Comparison of ENCODE assay signal across 8 mouse cellular contexts in the genomic region with DNA sequence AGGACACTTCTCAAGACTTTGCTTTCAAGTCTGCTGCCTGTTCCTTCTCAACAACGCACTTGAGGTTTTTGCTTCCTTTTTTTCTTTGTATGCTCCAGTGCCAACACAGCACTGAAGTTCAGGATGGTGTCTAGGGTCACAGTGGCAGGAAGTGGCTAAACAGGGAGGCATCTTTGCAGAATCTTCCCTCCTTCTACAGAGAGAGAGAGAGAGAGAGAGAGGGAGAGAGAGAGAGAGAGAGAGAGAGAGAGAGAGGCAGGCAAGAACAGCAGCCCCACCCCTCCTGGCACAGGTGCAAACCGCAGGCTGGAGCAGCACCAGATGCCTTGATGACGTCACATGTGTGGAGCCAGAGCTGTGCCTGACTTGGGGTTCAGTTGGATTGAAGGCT.
A peak's percentile ranks its signal among the peaks of the same experiment; 100 is the strongest.
DNase-seq lines count a peak whose midpoint lies in the region; ATAC-seq and TF ChIP-seq lines count a peak whose summit lies in the region.

No protein-coding gene starts in this region.

- H3K4me2 ChIP-seq in forebrain, embryonic 14.5 days (ENCODE audit: low read length): no peak overlapping the region
- no peak overlapping the region for H3K4me2 ChIP-seq in forebrain, embryonic 12.5 days
- H3K4me2 ChIP-seq in hindbrain, postnatal 0 days (ENCODE audit: low read depth, low read length): no peak overlapping the region

- H3K27me3 ChIP-seq in forebrain, embryonic 14.5 days (replicated peaks; ENCODE audit: control insufficient read depth, insufficient read depth, low read length): no peaks in the 10 kb centered on the region
- H3K27me3 ChIP-seq in forebrain, embryonic 12.5 days: peaks cover 31% of the 10 kb centered on the region
- H3K27me3 ChIP-seq in hindbrain, postnatal 0 days (ENCODE audit: insufficient read depth, low read length): no peaks in the 10 kb centered on the region

- no peak overlapping the region for H3K9ac ChIP-seq in forebrain, embryonic 14.5 days (ENCODE audit: low read length)
- no peak overlapping the region for H3K9ac ChIP-seq in forebrain, embryonic 12.5 days
- H3K9ac ChIP-seq in hindbrain, postnatal 0 days (replicated peaks; ENCODE audit: low read length): no peak overlapping the region

- H3K36me3 ChIP-seq in forebrain, embryonic 14.5 days (ENCODE audit: control insufficient read depth, insufficient read depth, low read length): no peaks in the 10 kb centered on the region
- no peaks in the 10 kb centered on the region for H3K36me3 ChIP-seq in forebrain, embryonic 12.5 days (replicated peaks)
- no peaks in the 10 kb centered on the region for H3K36me3 ChIP-seq in hindbrain, postnatal 0 days (ENCODE audit: insufficient read depth, low read length)

- WGBS in forebrain, embryonic 14.5 days: 21% methylated on average over 3 of the region's 3 CpGs
- WGBS in forebrain, embryonic 12.5 days: 23% methylated on average over 3 of the region's 3 CpGs
- WGBS in hindbrain, postnatal 0 days: 24% methylated on average over 3 of the region's 3 CpGs

- peaks cover 4% of the 10 kb centered on the region; the same call in 1 of the 2 replicates for H3K4me1 ChIP-seq in forebrain, embryonic 14.5 days (ENCODE audit: control insufficient read depth, insufficient read depth, low read length)
- H3K4me1 ChIP-seq in forebrain, embryonic 12.5 days: peaks cover 17% of the 10 kb centered on the region
- H3K4me1 ChIP-seq in hindbrain, postnatal 0 days (ENCODE audit: insufficient read depth, low read length): no peaks in the 10 kb centered on the region

- peak; percentile 29; the same call in 1 of the 2 replicates for ATAC-seq in forebrain, embryonic 14.5 days
- ATAC-seq in forebrain, embryonic 12.5 days (ENCODE audit: low FRiP score): no peak
- peak; percentile 64; the same call in 1 of the 2 replicates for ATAC-seq in hindbrain, postnatal 0 days
- peak; percentile 66 for ATAC-seq in megakaryocyte-erythroid progenitor cell, adult 5-6 weeks (replicated peaks; ENCODE audit: low FRiP score, low TSS enrichment, poor library complexity, severe bottlenecking)

- no peaks in the 10 kb centered on the region for H3K9me3 ChIP-seq in forebrain, embryonic 14.5 days (replicated peaks; ENCODE audit: control insufficient read depth, low read length)
- no peaks in the 10 kb centered on the region for H3K9me3 ChIP-seq in forebrain, embryonic 12.5 days
- H3K9me3 ChIP-seq in hindbrain, postnatal 0 days (ENCODE audit: low read length): 0 out of 2 replicates have a peak, but pooled peaks cover 4% of the 10 kb centered on the region

- no peak overlapping the region for H3K27ac ChIP-seq in forebrain, embryonic 14.5 days (ENCODE audit: low read depth, low read length)
- no peak overlapping the region for H3K27ac ChIP-seq in forebrain, embryonic 12.5 days
- H3K27ac ChIP-seq in hindbrain, postnatal 0 days: no peak overlapping the region

- TF ChIP-seq CTCF in hindbrain, postnatal 0 days (IDR thresholded peaks at IDR 0.05; ENCODE audit: low read depth): no peak

- intact Hi-C loops in gastrocnemius, postnatal 36 days (cut with DNase I): no loop called here
- intact Hi-C loops in left cerebral cortex, postnatal 25 days (cut with DNase I): loop anchor here (5.0 kb wide), 1 partner anchor 68 kb away; no protein-coding TSS in a partner anchor

- peak; percentile 61 for DNase-seq in forebrain, embryonic 14.5 days (ENCODE audit: low spot score)
- DNase-seq in adrenal gland, adult 2 months: peak; percentile 80
- DNase-seq in gastrocnemius, postnatal 36 days: peak; percentile 80 to 87
- peak; percentile 61 for DNase-seq in hindbrain, postnatal 0 days (ENCODE audit: low spot score)
- peak; percentile 24 to 46 for DNase-seq in left cerebral cortex, postnatal 25 days (ENCODE audit: low spot score in 2 of 2)
- DNase-seq in urinary bladder, adult 2 months (ENCODE audit: low spot score): peak; percentile 44

- no peak overlapping the region for H3K4me3 ChIP-seq in forebrain, embryonic 14.5 days (ENCODE audit: low read depth, low read length)
- H3K4me3 ChIP-seq in forebrain, embryonic 12.5 days (replicated peaks): no peak overlapping the region
- H3K4me3 ChIP-seq in hindbrain, postnatal 0 days (ENCODE audit: low read length): no peak overlapping the region
